Mouse (Mus musculus) midbrain, embryonic 14.5 days (tissue): Measurements from ENCODE around the gene Cnbd2. TPM values are rescaled to one million over a fixed set of nuclear protein-coding genes. Genes with fewer than 3 reads are reported as not detected.

Source experiments
- ATAC-seq: fragments of 200-750 bp; cut with Nextera tagmentation; 2 replicates; pipeline ENCODE4 v1.8.0; 2017; ENCODE audit warnings: moderate number of reproducible peaks, moderate library complexity; ENCODE audit not compliant: low FRiP score, low TSS enrichment
- DNase-seq: peaks from one replicate; pipeline ENCODE4 v3.0.0-alpha.2; 2015
- H3K27ac ChIP-seq: fragments of 300-500 bp; sonication (generic); replicated peaks from 2 replicates; pipeline ENCODE4 v1.5.1; 2014; ENCODE audit warnings: mild to moderate bottlenecking, low read depth, low read length, moderate library complexity
- H3K27me3 ChIP-seq: fragments of 300-500 bp; sonication (generic); 2 replicates; pipeline ENCODE4 v1.6.1; 2014; ENCODE audit warnings: low read length, control low read depth, mixed read lengths; ENCODE audit not compliant: control insufficient read depth, insufficient read depth
- H3K36me3 ChIP-seq: fragments of 300-500 bp; sonication (generic); 2 replicates; pipeline ENCODE4 v1.6.1; 2014; ENCODE audit warnings: low read length, control low read depth; ENCODE audit not compliant: control insufficient read depth, insufficient read depth
- H3K4me1 ChIP-seq: fragments of 300-500 bp; sonication (generic); 2 replicates; pipeline ENCODE4 v1.6.1; 2014; ENCODE audit warnings: mild to moderate bottlenecking, antibody characterized with exemption, low read length, control low read depth; ENCODE audit not compliant: control insufficient read depth, insufficient read depth
- H3K4me2 ChIP-seq: fragments of 300-500 bp; sonication (generic); 2 replicates; pipeline ENCODE4 v1.6.1; 2014; ENCODE audit warnings: mild to moderate bottlenecking, low read length, moderate library complexity
- H3K4me3 ChIP-seq: fragments of 300-500 bp; sonication (generic); replicated peaks from 2 replicates; pipeline ENCODE4 v1.5.1; 2014; ENCODE audit warnings: low read depth, low read length
- H3K9ac ChIP-seq: fragments of 300-500 bp; sonication (generic); replicated peaks from 2 replicates; pipeline ENCODE4 v1.6.1; 2014; ENCODE audit warnings: mild to moderate bottlenecking, low read length, moderate library complexity
- H3K9me3 ChIP-seq: fragments of 300-500 bp; sonication (generic); 2 replicates; pipeline ENCODE4 v1.6.1; 2016; ENCODE audit warnings: low read length, control low read depth, mixed read lengths; ENCODE audit not compliant: control insufficient read depth
- WGBS: fragments of 180-500 bp; shearing (Covaris S2); extraction: QIAGEN DNeasy Blood & Tissue Kit; methylation state at CpG from one replicate; pipeline ENCODE4 v1.1.7; 2014; 5-methylcytosine and 5-hydroxymethylcytosine counted together
- polyA plus RNA-seq: library from polyadenylated mRNA; unstranded; fragments of >200 nt; fragmentation: Nextera tagmentation; extraction: Ambion mirVana; gene quantifications from 2 replicates; pipeline ENCODE4 v1.2.1, GENCODE M21; 2014

The Cnbd2 gene
- polyA plus RNA-seq, 1 experiment from 2014 or later: 6.9 TPM

DNA sequence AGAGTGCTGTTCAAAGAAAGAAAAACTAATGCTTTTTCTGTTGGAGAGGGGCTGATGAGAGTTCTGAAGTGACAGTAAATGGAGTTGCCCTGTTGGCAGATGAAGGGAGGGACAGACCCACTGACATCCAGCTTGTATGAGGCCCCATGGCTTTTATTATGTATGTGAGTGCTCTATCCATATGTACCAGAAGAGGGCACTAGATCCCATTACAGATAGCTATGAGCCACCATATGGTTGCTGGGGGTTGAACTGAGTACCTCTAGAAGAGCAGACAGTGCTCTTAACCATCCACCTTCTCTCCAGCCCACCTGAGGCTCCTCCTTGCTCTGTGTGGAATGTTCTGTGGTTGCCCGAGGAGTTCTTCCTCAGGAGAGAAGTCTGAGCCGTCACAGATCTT, 6.3 kb upstream of the Cnbd2 start:
- Histone ChIP-seq H3K36me3 (peaks cover 62% of the 10 kb centered on the region), H3K4me3 (no peak overlapping the region), H3K9ac (no peak overlapping the region), H3K9me3 (no peaks in the 10 kb centered on the region), H3K27ac (no peak overlapping the region), H3K4me2 (no peak overlapping the region), H3K4me1 (no peaks in the 10 kb centered on the region; the same call in 1 of the 2 replicates), H3K27me3 (no peaks in the 10 kb centered on the region)
- DNase-seq (peak; percentile 66), ATAC-seq (no peak)
- WGBS: 88% methylated on average over 2 of the region's 2 CpGs

DNA sequence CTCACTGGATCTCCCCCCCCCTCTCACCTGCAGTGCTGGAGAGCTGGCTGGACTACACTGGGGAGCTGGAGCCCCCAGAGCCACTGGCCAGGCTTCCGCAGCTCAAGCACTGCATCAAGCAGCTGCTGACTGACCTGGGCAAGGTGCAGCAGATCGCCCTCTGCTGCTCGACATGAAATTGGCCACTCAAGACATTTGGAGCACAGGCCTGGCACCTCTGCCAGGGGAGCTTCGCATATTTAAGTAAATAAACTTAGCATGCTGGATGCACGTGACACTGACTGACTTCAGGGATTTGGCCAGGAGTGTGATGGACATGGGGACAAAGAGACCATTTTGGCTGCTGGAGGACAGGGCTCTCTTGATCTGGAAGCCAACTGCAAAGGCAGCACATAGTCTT, 4.8 kb upstream of the Cnbd2 start:
- no peak overlapping the region for H3K4me2 ChIP-seq
- peak; percentile 54 for DNase-seq
- ATAC-seq: no peak
- H3K4me1 ChIP-seq: peaks cover 6% of the 10 kb centered on the region; the same call in 1 of the 2 replicates
- 57% methylated on average over 5 of the region's 5 CpGs for WGBS
- H3K27me3 ChIP-seq: no peaks in the 10 kb centered on the region
- H3K9me3 ChIP-seq: no peaks in the 10 kb centered on the region
- H3K4me3 ChIP-seq: no peak overlapping the region
- H3K36me3 ChIP-seq: peaks cover 56% of the 10 kb centered on the region
- H3K9ac ChIP-seq: no peak overlapping the region
- no peak overlapping the region for H3K27ac ChIP-seq

DNA sequence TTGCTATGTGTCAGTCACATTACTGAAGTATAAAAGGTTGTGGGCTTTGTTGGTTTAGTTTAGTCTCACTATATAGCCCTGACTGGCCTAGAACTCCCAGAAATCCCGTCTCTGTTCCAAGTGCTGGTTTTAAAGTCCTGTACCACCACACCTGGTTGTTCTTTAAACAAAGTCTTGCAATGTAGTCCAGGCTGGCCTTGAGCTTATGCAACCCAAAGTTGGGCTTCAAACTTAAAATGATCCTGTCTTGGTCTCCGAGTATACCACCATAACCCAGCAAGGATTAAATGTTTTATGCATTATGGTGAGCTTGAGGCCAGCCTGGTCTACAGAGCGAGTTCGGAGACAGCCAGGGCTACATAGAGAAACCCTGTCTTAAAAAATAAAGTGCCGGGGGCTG, 2.2 kb upstream of the Cnbd2 start:
- DNase-seq (no peak), ATAC-seq (no peak)
- no peak overlapping the region for H3K27ac ChIP-seq
- no peaks in the 10 kb centered on the region for H3K27me3 ChIP-seq
- H3K9ac ChIP-seq: no peak overlapping the region
- H3K9me3 ChIP-seq: no peaks in the 10 kb centered on the region
- H3K4me1 ChIP-seq: peaks cover 10% of the 10 kb centered on the region
- WGBS: 96% methylated on average over 5 of the region's 5 CpGs
- no peak overlapping the region for H3K4me3 ChIP-seq
- H3K4me2 ChIP-seq: no peak overlapping the region
- peaks cover 35% of the 10 kb centered on the region for H3K36me3 ChIP-seq

DNA sequence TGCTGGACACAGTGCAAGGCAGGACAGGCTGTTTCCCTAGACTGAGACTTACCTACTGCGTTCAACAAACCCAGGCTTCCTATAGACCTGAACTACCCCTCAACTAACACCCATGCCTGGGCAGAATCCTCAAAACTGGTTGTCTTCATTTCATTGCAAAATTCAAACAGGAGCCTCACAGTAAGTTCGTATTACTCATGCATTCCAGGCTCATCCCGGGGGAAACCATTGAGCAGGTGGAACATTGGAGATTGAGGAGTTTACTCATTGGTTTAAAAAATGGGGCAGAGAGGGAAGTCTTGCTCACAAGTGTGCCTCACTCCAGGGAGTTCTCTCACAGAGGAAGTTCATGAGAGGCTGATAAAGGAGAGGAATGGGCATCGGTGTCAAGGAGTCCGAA, 1.6 kb upstream of the Cnbd2 start:
- no peak overlapping the region for H3K27ac ChIP-seq
- H3K4me2 ChIP-seq: no peak overlapping the region
- no peak overlapping the region for H3K4me3 ChIP-seq
- H3K9ac ChIP-seq: no peak overlapping the region
- no peaks in the 10 kb centered on the region for H3K27me3 ChIP-seq
- no peak for DNase-seq
- 97% methylated on average over 5 of the region's 5 CpGs for WGBS
- H3K36me3 ChIP-seq: peaks cover 30% of the 10 kb centered on the region
- H3K4me1 ChIP-seq: peaks cover 10% of the 10 kb centered on the region
- ATAC-seq: no peak
- no peaks in the 10 kb centered on the region for H3K9me3 ChIP-seq

DNA sequence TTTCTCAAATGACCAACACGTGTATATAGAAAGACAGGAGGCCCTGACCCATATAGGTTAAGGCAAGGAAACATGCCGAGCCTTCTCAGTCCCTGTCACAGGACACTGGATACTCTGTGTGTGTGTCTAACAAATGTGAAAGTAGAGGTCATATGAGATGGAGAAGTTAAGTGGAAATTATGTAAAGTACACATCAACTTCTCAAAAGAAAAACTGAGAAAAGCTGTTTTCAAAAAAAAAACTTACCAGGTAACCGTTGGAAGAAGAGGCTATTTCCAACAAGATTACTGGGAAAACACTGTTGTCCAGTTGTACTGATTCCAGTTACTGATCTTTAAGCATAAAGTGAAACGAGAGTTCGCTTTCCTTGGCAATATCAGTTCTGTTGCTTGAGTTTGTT, 1.2 kb upstream of the Cnbd2 start:
- peaks cover 10% of the 10 kb centered on the region for H3K4me1 ChIP-seq
- DNase-seq (no peak), ATAC-seq (no peak)
- H3K9ac ChIP-seq: no peak overlapping the region
- no peaks in the 10 kb centered on the region for H3K9me3 ChIP-seq
- no peaks in the 10 kb centered on the region for H3K27me3 ChIP-seq
- peak overlapping the region; percentile 80 for H3K4me2 ChIP-seq
- peak overlapping the region; percentile 97; the same call in 1 of the 2 replicates for H3K27ac ChIP-seq
- peaks cover 28% of the 10 kb centered on the region; the same call in 1 of the 2 replicates for H3K36me3 ChIP-seq
- peak overlapping the region; percentile 93; the same call in 1 of the 2 replicates for H3K4me3 ChIP-seq
- WGBS: 92% methylated on average over 5 of the region's 5 CpGs

DNA sequence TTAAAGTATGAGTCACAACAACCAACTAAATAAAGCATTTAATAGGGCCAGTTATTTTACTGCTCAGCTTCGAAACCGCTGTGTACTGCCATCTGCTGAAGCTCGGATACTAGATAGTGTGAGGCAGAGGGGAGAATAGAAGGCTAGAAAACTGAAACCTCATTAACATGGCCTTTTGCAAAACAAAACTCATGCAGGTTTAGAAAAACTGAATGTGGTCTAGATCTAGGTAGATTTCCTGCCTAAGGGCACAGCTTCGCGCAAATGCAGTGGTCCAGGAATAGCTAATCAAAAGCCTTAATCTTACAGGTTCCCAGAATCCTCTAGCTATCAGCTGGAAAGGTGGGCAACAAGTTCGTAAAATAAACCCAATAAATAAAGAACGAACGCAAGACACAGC, 658 bp upstream of the Cnbd2 start:
- peak overlapping the region; percentile 97 for H3K27ac ChIP-seq
- H3K4me2 ChIP-seq: peak overlapping the region; percentile 80
- 23% methylated on average over 8 of the region's 8 CpGs for WGBS
- peak overlapping the region; percentile 93 for H3K4me3 ChIP-seq
- H3K36me3 ChIP-seq: peaks cover 25% of the 10 kb centered on the region; the same call in 1 of the 2 replicates
- no peaks in the 10 kb centered on the region for H3K27me3 ChIP-seq
- H3K4me1 ChIP-seq: peaks cover 10% of the 10 kb centered on the region
- peak overlapping the region; percentile 95 for H3K9ac ChIP-seq
- peak; percentile 52 for DNase-seq
- H3K9me3 ChIP-seq: no peaks in the 10 kb centered on the region
- no peak for ATAC-seq

DNA sequence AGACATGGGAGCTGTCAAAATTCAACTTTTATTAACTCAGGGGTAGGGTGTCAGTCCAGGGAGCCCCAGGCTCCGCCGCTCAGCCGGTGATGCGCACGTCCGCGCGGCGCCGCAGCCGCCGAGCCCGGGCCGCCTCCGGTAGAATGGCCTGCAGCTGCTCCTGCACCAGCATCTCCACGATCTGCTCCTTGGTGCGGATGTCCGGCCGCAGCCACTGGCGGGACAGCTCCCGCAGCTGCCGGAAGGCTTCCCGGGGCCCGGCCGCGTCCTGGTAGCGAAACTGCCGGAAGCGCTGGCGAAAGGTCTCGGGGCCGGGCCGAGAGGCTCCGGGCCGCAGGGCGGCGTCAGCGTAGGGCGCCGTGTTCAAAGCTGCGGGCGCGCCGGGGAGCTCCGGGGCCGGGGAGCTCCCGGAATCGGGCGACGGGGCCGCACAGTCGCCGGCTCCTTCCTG, 233 bp upstream of the Cnbd2 start:
- peak; percentile 38; the same call in 1 of the 2 replicates for ATAC-seq
- Histone ChIP-seq H3K27ac (peak overlapping the region; percentile 97), H3K36me3 (peaks cover 22% of the 10 kb centered on the region; the same call in 1 of the 2 replicates), H3K9ac (peak overlapping the region; percentile 95), H3K9me3 (no peaks in the 10 kb centered on the region), H3K4me1 (peaks cover 10% of the 10 kb centered on the region), H3K4me3 (peak overlapping the region; percentile 93), H3K27me3 (no peaks in the 10 kb centered on the region), H3K4me2 (peak overlapping the region; percentile 80)
- DNase-seq: no peak
- under 1% methylated on average over 53 of the region's 53 CpGs for WGBS

DNA sequence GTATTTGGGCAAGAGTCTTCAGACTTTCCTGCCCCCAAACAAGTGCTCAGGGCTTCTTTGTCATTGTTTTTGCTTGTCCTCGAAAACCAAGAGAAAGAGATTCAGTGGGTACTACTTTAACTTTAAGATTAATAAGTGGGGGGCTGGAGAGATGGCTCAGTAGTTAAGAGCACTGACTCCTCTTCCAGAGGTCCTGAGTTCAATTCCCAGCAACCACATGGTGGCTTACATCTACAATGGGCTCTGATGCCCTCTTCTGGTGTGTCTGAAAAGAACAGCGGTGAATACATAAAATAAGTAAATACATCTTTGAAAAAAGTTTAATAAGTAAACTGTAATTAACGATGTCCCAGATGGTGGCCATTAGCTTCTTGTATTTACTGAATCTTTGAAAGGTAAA, 1.1 kb downstream of the Cnbd2 start:
- Histone ChIP-seq H3K4me1 (peaks cover 10% of the 10 kb centered on the region), H3K9me3 (no peaks in the 10 kb centered on the region), H3K36me3 (peaks cover 10% of the 10 kb centered on the region; the same call in 1 of the 2 replicates), H3K4me2 (peak overlapping the region; percentile 80), H3K27me3 (no peaks in the 10 kb centered on the region), H3K27ac (peak overlapping the region; percentile 97), H3K9ac (no peak overlapping the region; the same call in 1 of the 2 replicates), H3K4me3 (peak overlapping the region; percentile 93)
- ATAC-seq (no peak), DNase-seq (peak; percentile 9)
- 42% methylated on average over 3 of the region's 3 CpGs for WGBS

DNA sequence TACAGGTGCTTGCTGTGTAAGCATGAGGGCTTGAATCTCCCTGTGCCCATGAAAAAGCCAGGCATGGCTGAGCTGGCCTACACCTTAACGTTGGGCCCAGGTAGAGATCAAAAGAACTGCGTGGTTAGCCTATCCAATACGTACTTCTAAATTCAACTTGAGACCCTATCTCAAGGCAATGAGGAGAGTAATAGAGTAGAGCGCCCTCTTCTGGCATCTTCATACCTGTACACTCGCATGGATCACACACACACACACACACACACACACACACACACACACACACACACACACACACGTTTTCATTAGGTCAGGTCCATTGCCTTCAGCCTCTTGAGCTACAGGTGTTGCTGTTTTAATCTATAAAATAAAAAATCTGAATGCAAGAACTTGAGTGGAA, 2.7 kb downstream of the Cnbd2 start:
- Histone ChIP-seq H3K27me3 (no peaks in the 10 kb centered on the region), H3K9ac (no peak overlapping the region), H3K27ac (no peak overlapping the region), H3K4me2 (no peak overlapping the region), H3K36me3 (peaks cover 5% of the 10 kb centered on the region; the same call in 1 of the 2 replicates), H3K4me1 (peaks cover 10% of the 10 kb centered on the region), H3K4me3 (no peak overlapping the region), H3K9me3 (no peaks in the 10 kb centered on the region)
- WGBS: 95% methylated on average over 6 of the region's 6 CpGs
- ATAC-seq: no peak
- DNase-seq: no peak
